Mouse (Mus musculus) brain, embryonic 18.5 days (tissue): ENCODE results near the gene C1qtnf7.

ENCODE experiments used
- DNase-seq: peaks from one replicate; pipeline ENCODE4 v3.0.0-alpha.2; 2012; ENCODE audit warnings: low read depth, low spot score

C1qtnf7 gene

GRCm38 (mm10) chr5:43515401-43515976, at the start of gene C1qtnf7:
Gene C1qtnf7, plus strand, starts transcription at chr5:43515538.
- no peak for DNase-seq

DNA sequence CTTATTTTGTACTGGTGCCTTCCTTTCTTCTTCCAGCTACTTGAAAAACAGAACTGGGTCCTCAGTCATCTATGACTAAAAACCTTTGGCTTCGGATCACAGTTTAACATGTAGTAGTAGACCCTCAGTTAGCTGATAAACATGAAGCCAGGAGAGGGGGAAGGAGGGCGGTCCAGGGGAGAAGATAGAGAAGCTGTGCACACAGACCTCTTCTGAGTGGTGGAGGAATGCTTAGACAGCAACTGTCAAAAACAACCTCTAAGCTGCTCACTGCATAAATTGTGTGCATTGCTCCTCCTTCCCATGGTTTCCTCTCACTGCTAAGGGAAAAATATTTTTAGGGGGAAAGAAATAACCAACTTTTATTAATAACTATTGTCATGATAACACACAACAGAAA, 48.6 kb upstream of the C1qtnf7 start:
- DNase-seq, result no peak

DNA sequence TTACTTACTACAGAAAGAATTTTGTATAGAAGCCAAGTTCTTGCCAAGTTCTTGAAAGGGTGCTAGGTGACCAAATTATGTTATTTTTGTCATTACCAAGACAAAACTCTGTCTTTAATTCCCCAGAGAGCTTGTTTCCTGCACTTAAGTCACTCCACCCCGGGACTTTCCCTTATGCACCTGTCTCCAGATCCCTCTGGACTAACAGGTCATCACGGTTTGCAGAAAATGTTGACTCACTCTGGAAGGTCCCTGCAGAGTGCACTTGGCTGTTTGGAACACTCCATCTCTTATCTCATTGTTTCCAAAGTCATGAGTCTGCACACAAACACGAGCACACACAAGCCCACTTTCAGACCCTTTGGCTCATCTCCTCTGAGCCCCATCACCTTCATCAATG, 48.1 kb upstream of the C1qtnf7 start:
- DNase-seq, result no peak

DNA sequence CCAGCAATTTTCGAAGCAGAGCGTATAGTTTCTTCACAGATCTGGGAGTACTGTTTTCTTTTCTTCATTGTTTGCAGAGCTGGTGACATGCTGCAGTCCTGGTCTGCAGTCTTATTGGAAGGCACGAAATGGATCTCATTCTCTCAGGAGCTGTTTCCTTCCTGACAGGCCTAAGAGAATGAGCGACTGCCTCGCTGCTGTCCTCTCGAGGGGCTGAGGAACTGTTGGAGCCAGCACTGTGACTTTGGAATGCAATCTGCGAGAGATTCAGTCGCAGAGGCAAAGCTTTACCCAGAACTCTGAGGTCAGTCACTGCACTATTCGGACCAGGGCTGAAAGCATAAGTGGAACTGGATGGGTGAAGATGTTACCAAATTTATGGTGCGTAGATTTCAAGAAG, 46.4 kb upstream of the C1qtnf7 start:
- DNase-seq, result no peak

- DNase-seq, result no peak
Measured at GRCm38 (mm10) chr5:43477953-43478352, 37.4 kb upstream of the C1qtnf7 start.

DNA sequence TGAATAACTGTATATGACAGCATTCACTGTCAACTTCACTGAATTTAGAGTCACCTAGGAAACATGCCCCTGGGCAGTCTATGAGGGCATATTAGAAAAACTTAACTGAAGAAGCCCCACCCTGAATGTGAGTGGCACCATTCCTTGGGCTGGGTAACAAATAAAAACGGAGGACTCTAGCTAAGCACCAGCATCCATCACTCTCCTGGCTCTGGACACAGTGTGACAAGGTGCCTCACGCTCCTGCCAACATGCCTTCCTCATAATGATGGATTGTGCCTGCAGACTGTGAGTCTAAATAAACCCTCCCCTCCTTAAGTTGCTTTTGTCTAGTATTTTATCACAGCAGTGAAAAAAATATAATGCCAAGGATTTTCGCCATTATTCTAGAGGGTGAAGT, 35.3 kb upstream of the C1qtnf7 start:
- DNase-seq, result no peak

- no peak for DNase-seq
Measured at GRCm38 (mm10) chr5:43480786-43481185, 34.6 kb upstream of the C1qtnf7 start.

GRCm38 (mm10) chr5:43481824-43482223, 33.5 kb upstream of the C1qtnf7 start:
- no peak for DNase-seq

DNA sequence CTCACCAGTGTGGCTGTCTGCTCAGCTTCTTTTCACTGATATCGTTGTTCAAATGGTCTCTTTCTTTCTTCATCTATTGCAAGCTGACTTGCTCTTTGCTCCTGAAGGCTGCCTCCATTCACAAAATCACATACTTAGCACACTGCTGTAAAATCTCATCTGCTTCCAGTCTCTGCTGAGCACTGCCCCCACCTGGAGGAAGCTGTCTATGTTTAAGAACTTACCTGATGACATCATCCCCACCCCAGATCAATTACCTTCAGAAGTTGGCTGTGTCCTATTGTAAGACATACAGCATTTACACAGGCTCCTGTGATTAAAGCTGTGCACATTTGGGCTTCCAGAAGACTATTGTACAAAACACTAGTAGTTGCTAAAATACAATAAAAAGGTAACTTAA, 13.5 kb upstream of the C1qtnf7 start:
- DNase-seq, result no peak

GRCm38 (mm10) chr5:43504243-43504786, 11.0 kb upstream of the C1qtnf7 start:
- no peak for DNase-seq

DNA sequence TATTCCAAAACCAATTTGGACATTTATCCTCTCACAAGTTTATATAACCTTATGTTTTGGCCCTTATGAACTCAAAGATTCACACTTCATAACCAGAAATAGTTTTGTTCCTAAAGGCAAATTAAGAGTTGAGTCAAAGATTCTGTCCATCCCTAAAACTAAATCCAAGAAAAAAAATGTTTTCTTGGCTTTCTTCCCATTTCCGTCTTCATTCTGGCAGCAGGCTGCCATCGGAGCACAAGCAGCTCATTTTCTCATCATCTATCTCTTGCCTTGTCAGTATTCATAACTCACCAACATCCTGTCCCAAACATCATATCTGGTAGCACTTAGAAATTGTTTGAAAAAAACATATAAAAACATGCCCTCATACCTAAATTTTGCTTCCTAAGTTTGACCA, 6.9 kb upstream of the C1qtnf7 start:
- no peak for DNase-seq

- no peak for DNase-seq
Measured at GRCm38 (mm10) chr5:43508892-43509291, 6.4 kb upstream of the C1qtnf7 start.

DNA sequence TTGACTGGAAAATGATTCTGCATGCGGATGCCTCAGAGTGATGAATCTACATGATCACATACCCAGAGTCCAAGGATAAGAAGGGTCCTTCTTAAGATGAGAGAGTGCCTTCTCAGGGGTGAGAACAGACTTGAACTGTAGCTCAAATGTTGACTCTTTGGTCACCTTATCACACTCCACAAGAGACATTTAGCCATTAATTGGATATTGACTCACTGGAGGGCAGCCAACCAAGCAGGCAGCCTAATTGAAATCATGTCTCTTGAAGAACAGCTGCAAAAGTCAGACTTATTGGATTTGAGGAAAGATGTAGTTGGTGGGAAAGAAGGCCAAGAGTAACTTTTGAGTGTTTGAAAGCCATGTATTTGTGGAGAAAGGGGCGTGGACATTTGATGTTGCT, 4.2 kb upstream of the C1qtnf7 start:
- no peak for DNase-seq

GRCm38 (mm10) chr5:43516491-43516890, 1.2 kb downstream of the C1qtnf7 start:
- no peak for DNase-seq

DNA sequence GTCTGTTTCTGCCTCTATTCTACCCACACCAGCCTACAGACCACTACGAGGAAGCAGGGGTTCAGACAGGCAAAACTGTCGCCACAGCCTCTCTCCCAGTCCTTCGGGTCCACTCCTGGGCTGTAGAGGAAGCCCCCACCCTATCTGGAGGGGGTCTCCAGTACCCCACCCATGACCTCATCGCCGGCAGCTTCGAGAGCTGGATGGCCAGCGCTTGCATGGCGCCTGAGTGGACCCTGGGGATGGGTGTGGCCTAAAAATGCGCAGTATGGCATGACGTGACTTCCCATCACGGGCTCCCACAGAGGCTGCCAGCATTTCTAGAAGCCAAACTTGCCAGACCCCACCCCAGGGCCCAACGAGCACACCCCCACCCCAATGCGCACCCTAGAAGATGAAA, 2.0 kb downstream of the C1qtnf7 start:
- no peak for DNase-seq

DNA sequence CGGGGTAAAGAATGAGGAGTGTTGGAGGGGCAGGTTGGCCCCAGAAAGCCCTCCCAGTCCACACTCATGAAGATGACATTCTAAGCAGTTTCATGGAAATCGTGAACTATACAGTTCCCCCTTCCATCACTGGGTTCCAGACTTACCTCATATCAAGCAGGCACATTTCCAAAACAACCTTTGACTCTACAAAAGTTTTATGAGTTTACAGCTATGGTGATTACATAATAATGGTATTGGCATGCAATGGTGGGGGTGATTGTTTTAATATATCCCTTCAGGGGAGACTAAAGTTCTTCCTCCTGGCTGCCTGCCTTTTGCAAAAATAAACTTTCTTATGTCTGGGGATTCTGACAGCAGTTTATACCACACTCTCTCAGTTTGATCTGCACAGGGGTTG, 4.6 kb downstream of the C1qtnf7 start:
- DNase-seq, result no peak

DNA sequence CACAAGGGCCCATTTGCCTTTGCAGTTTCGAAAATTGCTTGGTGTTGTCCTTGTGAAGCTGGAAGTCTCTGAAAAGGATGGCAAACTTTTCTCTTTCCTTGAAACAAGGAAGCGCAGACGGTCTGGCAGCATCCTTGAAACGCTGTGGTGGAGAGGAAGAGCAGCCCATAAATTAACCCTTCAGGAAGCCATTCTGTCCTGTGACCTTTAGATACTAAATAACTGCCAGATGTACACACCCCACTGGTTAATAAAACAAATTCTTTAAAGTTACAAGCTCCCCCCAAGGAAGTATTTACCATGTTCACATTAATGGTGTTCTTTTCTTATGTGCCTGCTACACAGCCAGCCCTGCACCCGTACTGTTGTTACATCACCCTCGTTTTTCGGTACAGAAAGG, 6.0 kb downstream of the C1qtnf7 start:
- DNase-seq, result no peak

- no peak for DNase-seq
Measured at GRCm38 (mm10) chr5:43522866-43523265, 7.5 kb downstream of the C1qtnf7 start.

DNA sequence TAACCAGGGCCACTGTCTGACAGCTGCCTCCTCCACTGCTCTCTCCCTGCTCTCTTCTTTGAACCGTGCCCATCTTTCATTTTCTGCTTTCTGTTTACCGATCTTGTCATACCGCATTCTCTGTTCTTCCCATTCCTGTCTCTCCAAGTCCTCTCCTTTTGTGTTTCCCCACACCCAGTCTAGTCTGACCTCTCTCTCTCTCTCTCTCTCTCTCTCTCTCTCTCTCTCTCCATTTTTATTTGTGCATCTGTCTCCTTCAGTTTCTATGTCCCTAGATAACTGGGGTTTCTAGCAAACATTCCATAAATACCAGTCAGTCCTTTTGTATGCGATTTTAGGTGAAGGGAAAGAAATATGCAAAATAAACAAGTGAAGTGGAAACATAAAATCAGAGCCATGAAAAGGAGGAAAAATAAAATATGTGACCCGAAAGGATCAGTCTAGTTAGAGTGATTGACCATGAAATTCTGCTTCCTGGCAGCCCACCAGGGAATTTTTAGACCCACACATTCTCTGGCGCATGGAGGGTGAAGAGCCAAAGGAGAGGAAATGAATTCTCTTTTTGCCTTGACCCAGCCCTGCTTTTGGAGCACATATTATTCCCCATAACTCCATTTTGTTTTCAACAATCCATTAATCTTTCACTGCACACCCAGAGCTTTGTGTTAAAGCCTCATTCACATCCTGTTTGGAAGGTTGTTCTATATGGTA, 11.7 kb downstream of the C1qtnf7 start:
- DNase-seq, result no peak

- no peak for DNase-seq
Measured at GRCm38 (mm10) chr5:43530186-43530585, 14.8 kb downstream of the C1qtnf7 start.

- no peak for DNase-seq
Measured at GRCm38 (mm10) chr5:43530886-43531285, 15.5 kb downstream of the C1qtnf7 start.

DNA sequence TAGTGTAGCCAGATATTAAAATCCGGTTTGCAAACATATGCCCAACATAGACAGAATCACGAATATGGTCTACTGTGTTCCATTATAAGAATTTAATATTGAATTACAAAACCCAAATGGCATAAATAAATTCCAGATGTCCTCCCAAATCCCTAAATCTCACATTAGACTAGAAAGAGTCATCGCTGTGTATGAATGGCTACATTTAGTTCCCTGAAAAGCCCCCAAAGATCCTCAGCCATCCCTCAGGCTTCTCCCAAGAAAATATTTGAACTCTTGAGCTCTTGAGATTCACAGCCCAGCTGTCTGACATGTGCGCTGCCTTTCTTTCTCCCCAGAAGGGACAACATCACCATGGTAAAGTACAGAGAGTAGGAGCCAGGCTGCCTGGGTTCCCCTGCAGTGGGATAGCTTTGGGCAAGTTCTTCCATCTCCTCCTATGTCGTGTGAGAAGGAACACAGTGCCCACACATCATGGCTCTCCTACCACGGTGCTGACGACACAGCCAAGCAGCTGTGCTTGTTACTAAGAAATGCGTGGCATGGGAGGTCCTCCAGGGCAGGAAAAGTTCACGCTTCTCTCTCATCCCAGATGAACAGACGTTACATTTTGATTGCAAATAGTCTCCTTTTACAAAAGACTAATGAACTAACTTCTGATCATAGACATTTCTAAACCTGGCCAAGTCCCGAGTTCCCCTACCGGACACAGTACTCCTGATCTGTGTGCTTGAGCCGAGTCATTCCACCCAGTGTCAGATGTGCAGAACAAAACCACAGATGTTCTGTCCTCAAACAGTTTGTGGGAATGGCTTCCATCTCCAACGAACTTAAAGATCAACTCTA, 23.2 kb downstream of the C1qtnf7 start:
- no peak for DNase-seq

GRCm38 (mm10) chr5:43539168-43539516, 23.8 kb downstream of the C1qtnf7 start:
- no peak for DNase-seq
